Mouse (Mus musculus) gonadal fat pad, adult 2 months (tissue): ENCODE measurements around the gene Tmsb15l. TPM values are rescaled to one million over a fixed set of nuclear protein-coding genes. Genes with fewer than 3 reads are reported as not detected.
"Not testable (repeated sequence)": the region's sequence is repeated elsewhere in the genome, so short reads cannot be mapped to it uniquely, and the experiment has no call there.

Experiments used
- DNase-seq: peaks from one replicate; pipeline ENCODE4 v3.0.0-alpha.2; 2012; ENCODE audit warnings: low read depth
- polyA plus RNA-seq: library from polyadenylated mRNA; depleted of rRNA; stranded (reverse); fragments of >200 nt; gene quantifications from 2 replicates; pipeline ENCODE4 v1.2.3, GENCODE M21; 2012; rRNA removed

Gene Tmsb15l
- polyA plus RNA-seq = 0.58 and 0.79 TPM in 2 replicates

- no peak for DNase-seq
Observed at GRCm38 (mm10) chrX:136976424-136977084, at the start of gene Tmsb15l, which contains the start of gene Tmsb15b1. Gene Tmsb15l, minus strand, starts transcription at chrX:136976869. Gene Tmsb15b1, minus strand, starts transcription at chrX:136976874.

GRCm38 (mm10) chrX:137019310-137019709 is 42.6 kb upstream of the Tmsb15l start:
- DNase-seq = no peak

- no peak for DNase-seq
Observed at GRCm38 (mm10) chrX:137017668-137018067, 41.0 kb upstream of the Tmsb15l start.

- DNase-seq = no peak
Observed at GRCm38 (mm10) chrX:137015099-137015709, 38.5 kb upstream of the Tmsb15l start.

- no peak for DNase-seq
Observed at GRCm38 (mm10) chrX:136996256-136996655, 19.6 kb upstream of the Tmsb15l start.

- DNase-seq = no peak
Observed at GRCm38 (mm10) chrX:136993641-136994040, 17.0 kb upstream of the Tmsb15l start.

GRCm38 (mm10) chrX:136992978-136993547 is 16.4 kb upstream of the Tmsb15l start, which contains the start of gene Zcchc18:
Gene Zcchc18, plus strand, starts transcription at chrX:136993155.
- no peak for DNase-seq

- DNase-seq = no peak
Observed at GRCm38 (mm10) chrX:136992191-136992965, 15.7 kb upstream of the Tmsb15l start.

GRCm38 (mm10) chrX:136991274-136991673 is 14.6 kb upstream of the Tmsb15l start:
- no peak for DNase-seq

GRCm38 (mm10) chrX:136986039-136986438 is 9.4 kb upstream of the Tmsb15l start:
- DNase-seq = no peak

GRCm38 (mm10) chrX:136978616-136979015 is 1.9 kb upstream of the Tmsb15l start:
- no peak for DNase-seq

GRCm38 (mm10) chrX:136975397-136975796 is 1.3 kb downstream of the Tmsb15l start, which contains the start of gene Tmsb15b2:
Gene Tmsb15b2, minus strand, starts transcription at chrX:136975497.
- DNase-seq = not testable (repeated sequence)

GRCm38 (mm10) chrX:136959688-136960087 is 17.0 kb downstream of the Tmsb15l start:
- DNase-seq = no peak

GRCm38 (mm10) chrX:136958300-136958699 is 18.4 kb downstream of the Tmsb15l start:
- DNase-seq = not testable (repeated sequence)

GRCm38 (mm10) chrX:136957583-136958279 is 18.9 kb downstream of the Tmsb15l start:
- not testable (repeated sequence) for DNase-seq

GRCm38 (mm10) chrX:136937985-136938384 is 38.7 kb downstream of the Tmsb15l start:
- no peak for DNase-seq

- no peak for DNase-seq
Observed at GRCm38 (mm10) chrX:136927031-136927430, 49.6 kb downstream of the Tmsb15l start, which contains the start of gene H2bfm. Gene H2bfm, plus strand, starts transcription at chrX:136927325.

GRCm38 (mm10) chrX:136925863-136926262 is 50.8 kb downstream of the Tmsb15l start:
- no peak for DNase-seq
